Mouse (Mus musculus) cerebellum, postnatal 10 days (tissue): ENCODE measurements around the gene Dnaaf1.

Experiments used
- DNase-seq, 2 experiments: peaks; one replicate each; pipeline ENCODE4 v3.0.0; 2021; ENCODE audit warnings: mixed read lengths in 2 of 2

Dnaaf1 gene

DNA sequence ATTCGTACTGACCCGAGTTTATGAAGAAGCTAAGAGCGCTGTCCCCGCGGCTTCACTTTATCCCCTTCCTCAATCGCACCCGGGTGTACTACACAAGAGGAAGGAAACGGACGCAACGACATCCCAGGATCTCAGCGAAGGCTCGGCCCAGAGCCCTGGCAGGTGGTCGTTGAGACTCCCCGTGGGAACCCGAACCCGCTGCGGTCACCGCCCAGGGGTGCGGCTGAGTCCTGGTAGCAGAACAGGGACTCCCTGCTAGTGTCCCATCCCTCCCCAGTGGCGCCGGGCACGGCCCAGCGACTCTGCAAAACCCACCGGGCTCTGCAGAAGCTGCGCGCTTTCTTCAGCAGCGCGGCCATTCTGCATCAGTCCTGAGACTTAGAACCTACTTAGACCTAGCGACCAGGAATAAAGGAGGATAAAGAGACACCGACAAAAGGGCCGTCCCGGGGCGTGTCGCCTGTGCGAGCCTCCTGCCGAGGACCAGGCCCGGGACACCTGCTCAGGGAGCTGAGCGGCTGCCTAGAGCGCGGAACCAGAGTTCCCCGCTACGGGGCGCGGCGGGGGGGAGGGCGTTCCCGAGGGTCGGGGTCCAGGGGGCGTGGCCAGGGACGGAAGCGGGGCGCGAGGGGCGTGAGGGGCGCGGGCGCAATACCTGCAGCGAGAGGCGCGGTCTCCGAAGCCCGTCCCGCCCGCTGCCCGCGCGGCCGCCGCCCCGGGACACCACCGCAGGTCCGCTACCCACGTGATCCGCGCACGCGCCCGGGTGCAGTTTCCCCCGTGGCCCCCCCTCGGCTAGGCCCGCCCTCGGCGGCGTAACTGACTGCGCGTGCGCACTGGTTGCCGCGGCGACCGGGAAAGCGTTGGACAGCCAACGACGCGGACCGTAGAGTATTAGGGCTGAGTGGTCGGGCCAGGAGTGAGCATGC is at the start of gene Dnaaf1, which contains the start of gene Hsdl1:
TSS of gene Dnaaf1 (plus strand) at position 799 of the 929 bp plus-strand sequence.
TSS of gene Hsdl1 (minus strand) at position 747 of the 929 bp plus-strand sequence.
- peak; percentile 99 for DNase-seq

DNA sequence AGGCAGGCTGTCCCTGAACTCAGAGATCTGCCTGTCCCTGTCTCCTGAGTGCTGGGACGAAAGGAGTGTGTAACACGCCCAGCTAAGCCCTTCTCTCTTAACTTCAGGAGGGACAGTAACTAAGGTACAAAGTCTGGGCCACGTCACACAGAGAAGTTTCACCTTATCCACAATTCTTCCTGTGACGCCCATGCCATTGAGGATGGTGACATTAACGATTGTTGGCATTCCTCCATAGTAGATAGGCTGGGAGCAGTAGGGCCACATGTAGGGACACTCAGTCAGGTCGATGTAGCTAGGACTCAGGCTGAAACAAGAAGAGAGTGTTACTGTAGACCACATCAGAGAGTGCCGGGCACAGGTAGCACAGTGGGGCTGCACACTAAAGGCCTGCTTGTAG is 46.3 kb upstream of the Dnaaf1 start:
- no peak for DNase-seq

DNA sequence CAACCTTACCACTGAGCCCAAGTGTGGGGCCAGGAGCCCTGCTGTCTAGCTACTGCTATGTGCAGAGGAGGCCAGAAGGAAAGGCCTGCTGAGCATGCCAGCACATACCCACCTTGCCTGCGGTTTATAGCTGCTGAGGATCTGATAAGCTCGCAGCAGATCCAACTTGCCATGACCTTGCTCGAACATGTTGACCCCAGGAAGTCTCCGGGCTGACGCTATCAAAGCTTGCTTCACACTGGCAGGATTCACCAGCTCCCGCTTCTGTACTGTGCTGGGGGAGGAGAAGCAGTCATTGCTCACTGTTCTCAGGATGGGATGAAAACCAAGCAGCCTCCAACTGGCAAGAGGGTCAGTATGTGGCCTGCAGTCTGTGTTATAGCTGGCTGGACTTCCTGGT is 44.1 kb upstream of the Dnaaf1 start:
- DNase-seq = no peak

DNA sequence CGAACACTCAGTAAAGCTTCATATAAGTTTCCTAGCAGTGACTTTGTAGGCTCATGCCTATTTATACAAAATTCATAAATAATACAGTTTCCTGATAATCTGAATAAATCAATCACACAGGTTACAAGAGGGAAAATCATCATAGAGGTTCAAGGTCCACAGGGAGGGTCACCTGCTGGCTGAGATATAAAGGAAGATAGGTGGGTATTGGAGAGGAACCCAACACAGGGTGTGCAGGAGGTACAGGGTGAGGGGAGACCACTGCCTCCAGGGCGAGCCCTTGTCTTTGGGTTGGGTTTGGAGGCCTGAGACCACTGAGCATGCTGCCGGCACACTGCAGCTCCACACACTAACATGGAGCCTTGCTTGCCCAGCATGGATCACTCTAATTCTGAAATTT is 43.6 kb upstream of the Dnaaf1 start:
- DNase-seq = no peak

DNA sequence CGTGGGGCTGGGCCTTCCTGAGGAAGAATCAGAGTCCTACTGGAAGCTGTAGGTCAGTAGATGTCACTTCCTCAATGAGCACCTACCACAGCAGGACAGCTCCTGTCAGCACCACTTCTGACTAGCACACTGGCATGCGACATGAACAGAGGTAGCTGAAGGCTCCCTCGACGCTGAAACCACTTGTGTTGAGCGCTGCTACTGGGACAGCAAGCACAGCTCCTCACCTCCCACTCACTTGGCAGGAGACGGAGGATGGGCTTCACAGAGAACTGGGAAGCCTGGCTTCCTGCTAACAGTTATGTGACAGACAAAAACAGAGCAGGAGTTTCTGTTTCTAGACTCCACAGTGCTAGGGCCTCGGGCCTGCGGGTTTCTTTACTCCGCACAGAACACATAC is 43.1 kb upstream of the Dnaaf1 start:
- DNase-seq = no peak

DNA sequence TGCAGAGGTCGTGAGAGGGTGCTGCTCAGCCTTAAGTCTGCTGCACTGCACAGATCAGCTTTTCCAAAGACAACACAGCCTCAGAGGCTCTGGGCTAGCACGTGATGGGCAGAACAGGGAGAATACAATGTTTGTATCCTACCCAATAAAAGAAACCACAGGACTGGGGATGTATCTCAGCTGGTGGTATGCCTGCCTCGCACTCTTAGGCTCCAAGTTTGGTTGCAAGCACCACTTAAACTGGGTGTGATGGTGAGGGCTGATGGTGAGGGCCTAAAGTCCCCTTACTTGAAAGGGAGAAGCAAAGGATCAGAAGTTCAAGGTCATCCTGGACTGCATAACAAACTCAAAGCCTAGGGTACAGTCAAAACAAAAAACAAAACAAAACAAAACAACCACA is 30.4 kb upstream of the Dnaaf1 start:
- DNase-seq = no peak

DNA sequence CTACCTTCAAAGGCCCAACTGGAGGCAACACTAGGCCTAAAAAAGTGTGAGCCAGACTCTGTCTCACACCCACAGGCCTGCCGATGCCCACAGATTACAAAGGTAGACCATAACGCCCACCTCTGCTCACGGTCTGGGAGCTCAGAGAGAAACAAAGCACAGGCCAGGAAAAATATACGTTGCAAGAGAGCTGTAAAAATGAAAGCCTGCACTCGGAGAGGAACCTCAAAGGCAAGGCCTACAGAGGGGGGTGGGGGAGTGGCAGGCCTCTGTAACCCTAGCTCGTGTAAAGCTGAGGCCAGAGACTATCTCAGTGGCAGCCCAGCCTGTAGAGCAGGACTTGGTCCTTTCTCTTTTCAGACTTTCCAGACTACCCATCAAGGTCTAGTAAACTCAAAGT is 29.9 kb upstream of the Dnaaf1 start:
- no peak for DNase-seq

DNA sequence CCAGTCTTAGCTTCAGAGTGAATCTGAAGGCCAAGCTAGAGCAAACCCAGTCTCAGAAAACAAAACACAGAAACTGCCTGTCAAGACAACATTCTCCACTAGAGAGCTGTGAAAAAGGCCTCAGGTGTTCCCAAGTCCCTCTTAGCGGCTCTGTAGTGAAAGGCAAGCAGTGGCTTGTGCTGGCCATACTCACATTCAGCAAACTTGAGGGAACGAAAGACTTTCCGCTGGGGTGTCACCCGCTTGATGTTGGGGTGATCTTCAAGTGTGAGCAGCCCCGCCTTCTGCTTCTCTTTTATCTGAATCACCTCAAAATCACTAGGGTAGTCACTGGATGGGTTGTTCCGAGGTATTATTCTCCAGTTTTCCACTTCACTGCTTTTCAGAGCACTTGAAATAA is 29.2 kb upstream of the Dnaaf1 start:
- DNase-seq = no peak

DNA sequence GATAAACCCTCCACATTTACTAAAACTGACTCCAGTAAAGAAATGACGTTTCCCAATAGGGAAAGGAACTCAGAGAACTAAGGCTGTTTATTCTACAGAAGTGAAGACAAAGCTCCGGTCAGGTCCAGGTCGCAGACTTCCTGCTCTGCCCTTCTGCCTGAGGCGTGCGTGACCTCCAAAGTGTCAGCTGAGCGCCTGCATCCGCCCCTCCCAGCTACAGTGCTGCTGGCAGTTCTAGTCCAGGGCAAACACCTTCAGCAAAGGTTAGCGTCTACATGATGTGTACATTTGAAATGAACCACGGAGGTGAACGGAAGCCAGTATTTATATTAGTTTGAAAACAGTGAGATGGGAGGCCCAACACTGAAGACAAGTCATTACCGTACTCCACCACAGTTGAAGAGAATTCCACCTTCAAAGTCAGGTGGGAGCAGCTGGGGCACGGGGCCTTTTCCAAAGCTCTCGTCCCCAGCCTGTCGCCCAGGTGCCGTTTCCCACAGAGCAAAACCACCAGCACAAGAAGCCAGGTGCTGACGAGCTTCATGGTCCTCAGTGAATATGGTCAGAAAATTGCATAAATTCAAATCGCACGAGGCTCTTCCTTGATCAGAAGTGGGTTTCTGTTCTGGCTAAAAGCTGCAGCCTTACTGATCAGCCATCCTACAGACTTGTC is 27.9 kb upstream of the Dnaaf1 start:
- DNase-seq = no peak

DNA sequence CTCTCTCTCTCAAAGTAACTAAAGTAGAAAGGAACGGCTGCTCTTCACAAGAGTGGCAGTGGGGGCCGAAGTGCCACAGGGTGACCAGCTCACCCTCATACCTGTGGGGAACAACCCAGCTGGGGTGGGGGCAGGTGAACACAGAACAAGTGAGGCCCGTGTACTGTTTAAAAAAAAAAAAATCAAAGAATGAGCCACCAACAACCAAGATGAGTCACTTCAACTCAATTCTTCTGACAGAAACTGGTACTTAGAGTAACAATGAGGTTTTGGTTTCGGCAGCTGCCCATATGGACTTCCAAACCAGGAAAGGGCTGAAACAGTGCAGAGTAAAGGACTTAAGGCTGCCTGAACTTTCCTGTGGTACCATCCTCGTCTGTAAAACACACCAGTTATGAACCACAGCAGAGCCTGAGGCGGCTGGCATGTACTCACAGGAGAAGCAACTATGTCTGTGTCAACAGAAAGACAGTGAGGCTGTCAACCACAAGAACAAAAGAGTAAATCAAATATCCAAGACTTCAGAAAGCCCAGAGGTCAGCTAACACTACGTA is 26.4 kb upstream of the Dnaaf1 start:
- DNase-seq = no peak

DNA sequence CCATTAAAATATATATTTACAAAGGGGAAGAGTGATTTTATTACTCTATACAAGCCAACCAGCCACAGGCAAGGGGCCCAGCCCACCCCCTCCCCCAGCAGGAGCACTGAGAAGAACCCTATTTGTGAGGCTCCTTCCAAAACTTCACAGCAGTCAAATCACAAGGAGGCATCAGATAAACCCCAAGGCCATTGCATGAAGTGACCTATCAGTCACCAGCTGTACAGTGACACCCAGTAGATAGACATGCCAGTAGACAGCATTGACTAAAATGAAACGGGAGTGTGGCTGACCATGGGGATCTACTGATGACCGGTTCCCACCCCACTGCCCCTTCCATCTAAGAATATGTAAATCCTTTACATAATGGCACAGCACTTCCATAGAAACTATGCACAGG is 22.1 kb upstream of the Dnaaf1 start:
- DNase-seq = no peak

DNA sequence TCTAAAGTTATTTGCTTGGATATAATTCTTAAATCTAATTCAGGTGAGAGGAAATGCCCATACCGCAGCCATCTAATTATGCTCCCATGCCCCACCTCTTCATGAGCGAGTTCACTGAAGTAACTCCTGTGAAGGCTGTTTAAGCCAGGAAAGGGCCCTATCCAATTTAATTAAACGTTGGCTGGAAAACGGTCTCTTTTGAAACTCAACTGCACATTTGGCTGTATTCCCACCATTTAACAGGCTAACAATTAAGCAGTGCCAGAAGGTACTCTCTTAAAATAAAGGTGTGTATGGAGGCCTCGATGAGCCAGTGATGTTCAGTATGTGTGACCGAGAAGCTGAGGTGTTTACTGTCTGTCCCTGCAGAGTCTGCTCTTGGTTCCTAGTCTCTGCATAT is 19.2 kb upstream of the Dnaaf1 start:
- no peak for DNase-seq

DNA sequence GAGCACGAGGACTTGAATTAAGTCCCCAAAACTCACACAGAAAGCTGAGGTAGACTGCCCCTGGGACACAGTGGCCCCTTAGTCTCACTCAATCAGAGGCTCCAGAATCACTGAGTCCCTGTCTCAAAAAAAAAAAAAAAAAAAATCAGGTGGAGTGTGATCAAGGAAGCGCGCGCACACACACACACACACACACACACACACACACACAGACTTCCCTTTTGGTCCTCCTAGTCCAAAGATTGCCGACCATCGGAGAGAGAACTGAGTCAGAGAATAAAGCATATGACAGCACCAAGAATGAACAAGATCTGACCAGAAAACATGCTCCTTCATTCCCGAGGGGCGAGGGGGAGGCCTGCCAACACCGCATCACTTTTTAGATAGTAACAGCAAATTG is 17.9 kb upstream of the Dnaaf1 start:
- DNase-seq = peak; percentile 24 to 31

DNA sequence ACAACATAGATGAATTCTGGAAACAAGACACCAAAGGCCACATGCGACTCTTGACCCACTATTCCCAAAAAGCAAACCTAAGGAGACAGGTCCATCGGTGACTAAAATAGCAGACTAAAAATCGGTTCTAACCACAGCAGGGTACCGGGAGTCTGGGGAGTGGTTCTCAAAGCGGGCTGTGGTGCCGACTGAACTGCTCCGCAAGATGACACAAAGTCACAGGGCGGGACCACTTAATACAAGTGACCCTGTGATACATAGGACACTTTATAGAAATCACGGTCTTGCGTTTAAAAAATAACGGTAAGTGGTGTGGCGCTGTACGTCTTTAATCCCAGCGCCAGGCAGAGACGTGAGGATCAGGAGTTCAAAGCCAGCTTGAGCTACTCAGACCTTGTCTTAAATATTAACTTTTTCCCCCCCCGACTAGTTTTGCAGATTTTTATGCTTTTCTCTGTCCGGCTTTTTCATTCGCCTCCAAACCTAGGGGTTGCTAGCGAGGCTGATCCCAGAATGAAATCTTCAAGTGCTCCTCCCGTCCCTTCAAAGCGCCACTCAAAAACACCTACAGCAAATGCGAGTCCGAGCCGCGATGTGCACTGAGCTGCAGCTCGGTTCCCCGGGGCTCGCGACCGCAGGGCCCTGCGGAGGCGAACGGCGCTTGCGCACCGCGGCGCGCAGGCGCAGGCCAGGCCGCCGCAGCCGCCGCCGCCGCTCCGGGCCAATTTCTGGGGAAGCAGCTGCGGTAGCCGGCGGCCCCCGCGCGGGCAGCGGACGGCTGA is 17.0 kb upstream of the Dnaaf1 start:
- DNase-seq = peak; percentile 90 to 91

DNA sequence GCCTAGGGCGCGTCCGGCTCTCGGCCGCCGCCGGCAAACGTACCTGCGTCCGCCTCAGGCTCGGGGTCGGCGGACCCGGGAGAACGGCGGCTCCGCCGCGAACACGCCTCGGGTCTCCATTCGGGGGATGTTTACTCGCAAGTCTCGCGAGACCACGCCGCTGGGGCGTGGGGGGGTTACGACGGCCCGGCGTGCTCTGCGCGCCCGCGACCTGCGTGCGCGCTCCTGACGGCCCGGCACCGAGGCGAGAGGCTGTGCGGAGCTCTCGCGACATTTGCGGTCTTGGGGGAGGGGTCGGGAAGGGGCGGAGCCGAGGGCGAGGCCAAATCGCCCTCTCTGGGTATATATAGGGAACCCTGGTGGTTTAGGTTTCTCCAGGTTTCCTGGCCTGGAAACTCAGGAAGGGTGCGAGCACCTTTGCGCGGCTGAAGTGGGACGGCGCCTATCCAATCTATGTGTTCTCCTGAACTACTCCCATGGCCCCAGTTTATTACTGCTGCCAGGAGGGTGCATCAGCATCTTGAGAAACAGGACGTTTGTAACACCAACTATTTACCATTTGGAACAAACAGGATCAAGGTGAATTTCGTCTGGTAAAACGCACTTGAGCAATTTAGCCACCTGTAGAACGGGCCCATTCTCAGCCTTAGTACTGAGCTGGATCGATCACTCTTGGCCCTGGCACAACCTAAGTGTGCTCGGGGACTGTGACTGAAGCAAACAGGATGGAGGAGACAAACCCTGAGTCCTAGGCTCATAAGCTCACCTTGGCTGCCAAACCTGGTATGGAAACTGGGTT is 16.2 kb upstream of the Dnaaf1 start, which contains the start of gene Mbtps1:
TSS of gene Mbtps1 (minus strand) at position 133 of the 799 bp plus-strand sequence.
- DNase-seq = peak; percentile 99 to 100

DNA sequence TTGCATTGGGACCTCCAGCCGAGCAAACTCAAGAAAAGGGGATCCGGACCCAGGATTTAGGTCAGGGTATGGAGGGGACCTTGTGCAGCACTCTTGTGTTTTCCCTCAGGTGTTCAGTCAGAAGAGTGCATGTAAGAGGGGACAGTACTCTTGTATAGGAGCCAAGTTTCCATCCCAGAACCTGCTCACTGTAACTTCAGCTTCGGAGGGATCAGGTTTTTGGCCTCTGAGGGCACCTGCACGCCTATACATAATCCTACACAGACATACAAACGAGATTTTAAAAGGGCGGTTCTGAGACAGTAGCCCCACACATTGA is 15.7 kb upstream of the Dnaaf1 start:
- no peak for DNase-seq

DNA sequence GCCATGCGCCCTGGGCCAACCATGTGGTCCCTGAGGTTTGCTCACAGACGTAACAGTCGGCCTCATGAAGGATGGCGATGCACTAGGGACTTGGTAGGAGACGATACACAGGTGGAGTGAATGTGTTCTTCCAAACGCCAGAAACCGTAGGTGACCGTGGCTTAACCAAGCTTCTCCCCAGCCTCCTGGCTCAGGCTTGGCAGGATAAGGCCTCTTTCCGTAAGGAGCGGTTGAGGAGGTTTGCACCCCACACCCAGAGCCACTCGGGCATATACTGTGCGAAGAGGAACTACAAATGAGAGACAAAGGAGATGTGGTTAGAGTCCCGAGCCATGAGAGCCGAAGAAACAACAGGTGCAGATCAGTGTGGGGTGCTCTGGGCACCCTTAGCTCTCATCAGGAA is 11.2 kb upstream of the Dnaaf1 start:
- peak in 1 of 2 experiments; percentile 20 for DNase-seq

DNA sequence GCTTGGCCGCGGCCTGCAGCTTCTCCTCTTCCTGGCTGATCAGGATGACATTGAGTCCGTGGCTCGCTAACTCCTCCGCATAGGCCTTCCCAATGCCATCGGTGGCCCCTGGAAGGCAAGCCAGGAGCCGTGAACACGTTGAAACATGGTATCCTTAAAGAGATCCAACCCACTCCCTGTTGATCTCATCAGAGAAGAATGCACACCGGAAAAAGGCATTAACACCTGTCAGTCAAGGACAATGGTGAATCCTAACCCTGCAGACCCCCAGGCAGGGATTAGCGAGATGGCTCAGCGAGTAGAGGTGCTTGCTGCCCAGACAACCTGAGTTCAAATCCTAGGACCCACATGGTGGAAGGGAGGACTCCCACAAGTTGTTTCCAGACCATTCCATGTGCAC is 8.7 kb upstream of the Dnaaf1 start:
- DNase-seq = no peak

DNA sequence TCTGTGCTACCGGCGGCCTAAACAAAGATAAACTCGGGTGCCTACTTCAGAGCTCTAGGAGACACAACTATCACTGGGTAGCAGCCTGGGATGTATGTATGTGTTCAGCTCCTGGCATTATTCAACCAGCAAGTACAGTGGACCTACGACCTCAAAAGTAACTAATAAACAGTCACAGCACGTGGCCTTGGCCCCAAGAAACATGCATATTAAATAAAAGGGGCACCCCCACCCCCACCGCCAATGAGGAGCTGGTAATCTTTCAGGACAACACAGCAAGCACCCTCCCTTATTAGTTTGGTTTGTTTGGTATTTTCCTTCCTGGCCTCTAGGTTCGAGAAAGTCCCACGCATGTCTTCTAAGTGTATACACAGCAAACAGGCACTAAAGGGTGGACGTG is 6.8 kb upstream of the Dnaaf1 start:
- no peak for DNase-seq

DNA sequence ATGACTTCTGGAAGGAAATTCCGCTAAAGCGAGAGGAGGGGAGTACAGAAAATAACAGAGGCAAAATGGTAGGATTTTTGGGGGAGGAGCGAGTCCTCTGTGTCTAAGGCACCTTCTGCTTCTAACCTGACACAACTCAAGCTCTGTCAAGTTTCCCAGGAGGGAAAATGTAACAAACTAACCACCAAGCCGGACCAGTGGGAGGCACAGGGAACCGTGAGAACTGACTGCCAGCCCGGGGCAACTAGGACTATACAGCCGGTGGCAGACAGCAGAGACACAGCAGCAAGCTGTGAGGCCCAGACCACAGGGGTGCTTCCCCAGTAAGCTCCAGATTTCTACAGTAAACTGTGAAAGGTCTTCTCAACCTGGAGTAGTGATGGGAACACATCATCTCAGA is 6.1 kb upstream of the Dnaaf1 start:
- DNase-seq = no peak

DNA sequence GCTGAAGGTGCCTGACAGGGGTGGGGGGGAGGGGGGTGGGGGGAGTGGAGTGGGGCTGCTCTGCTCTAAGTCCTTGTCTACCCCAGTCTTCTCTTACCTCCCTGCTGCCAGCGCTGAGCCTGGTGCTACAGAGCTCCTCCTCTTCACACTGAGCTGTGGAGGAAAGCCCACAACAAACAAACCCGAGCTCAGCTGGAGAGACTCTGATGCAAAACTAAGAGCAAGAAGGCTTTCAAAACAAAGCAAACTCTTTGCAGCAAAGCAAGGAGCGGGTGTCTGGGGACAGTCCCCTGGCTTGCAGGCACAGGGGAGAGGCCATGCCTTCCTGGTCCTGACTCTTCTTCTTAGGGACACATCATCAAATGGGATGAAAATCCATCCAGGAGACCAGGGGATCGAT is 5.2 kb upstream of the Dnaaf1 start:
- DNase-seq = no peak

DNA sequence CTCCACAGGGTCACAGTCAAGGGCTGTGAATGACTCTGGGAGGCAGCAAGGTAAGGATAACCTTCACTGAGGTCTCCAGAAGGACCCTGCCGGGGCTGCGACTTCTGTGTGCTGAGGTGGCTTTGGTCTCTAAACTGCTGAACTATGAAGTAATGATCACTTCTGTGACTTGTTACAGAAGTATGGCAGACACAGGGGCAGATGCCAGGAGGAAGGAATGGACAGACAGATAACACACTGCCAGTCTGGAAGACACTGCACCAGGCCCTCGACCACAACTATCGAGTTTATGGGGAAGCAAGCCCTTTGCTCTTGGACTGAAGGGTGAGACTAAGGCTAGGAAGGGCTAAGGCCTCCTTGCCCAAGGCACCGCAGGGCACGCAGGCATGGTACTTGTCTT is 3.9 kb upstream of the Dnaaf1 start:
- no peak for DNase-seq
